ENCODE assay signal across 24 mouse cellular contexts in the genomic region with DNA sequence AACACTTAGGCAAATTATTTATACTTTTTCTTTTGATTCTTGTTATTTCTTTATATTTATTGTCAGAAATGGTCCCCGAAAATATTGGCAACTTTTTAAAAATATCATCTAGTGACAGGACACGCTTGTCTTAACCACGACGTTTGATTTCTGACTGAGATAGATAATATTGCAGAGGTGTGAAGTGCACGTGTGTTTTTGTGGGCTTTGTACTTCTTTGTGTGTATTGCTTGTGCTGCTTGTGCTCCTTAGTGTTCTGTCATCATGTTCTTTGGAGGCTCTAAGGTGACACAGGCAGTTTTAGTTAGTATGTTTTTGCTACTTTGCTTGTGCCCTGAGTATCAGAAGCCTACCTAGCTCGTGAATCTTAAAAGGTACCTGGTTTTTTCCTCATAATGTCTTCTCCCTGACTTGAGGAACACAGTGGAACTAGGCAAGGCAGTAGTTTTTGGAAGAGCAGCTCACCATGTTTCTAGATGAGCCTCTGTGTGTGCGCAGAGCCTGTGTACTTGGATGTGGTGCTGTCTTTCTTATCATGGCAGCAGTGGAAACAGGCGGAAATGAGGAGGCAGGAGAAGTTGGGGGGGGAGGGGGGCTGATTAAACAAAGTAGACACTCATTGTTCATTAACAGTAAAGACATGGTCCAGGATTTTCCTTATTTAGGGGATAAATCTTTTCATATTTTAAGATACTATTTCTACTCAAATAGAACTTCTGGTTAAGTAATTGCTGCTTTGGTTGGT. TPM values are rescaled to one million over a fixed set of nuclear protein-coding genes. Genes with fewer than 3 reads are reported as not detected.
A peak's percentile ranks its signal among the peaks of the same experiment; 100 is the strongest.
DNase-seq lines count a peak whose midpoint lies in the region; ATAC-seq and TF ChIP-seq lines count a peak whose summit lies in the region.
"Had no signal": no experiment of that assay in that cellular context is flagged by ENCODE, and none has a peak within 500 bp of the region (broad histone marks: within the 10 kb centered on the region; RNA-seq: fewer than 3 reads in every experiment).

No protein-coding gene starts in this region.

- H3K4me3 ChIP-seq in heart, embryonic 12.5 days, result no peak overlapping the region
- H3K4me3 ChIP-seq in heart, embryonic 10.5 days, result no peak overlapping the region
- no peak overlapping the region for H3K4me3 ChIP-seq in liver, embryonic 11.5 days (ENCODE audit: low read depth, low read length)
- H3K4me3 ChIP-seq in liver, postnatal 0 days (ENCODE audit: low read depth, low read length), result no peak overlapping the region
- H3K4me3 ChIP-seq in G1E (ENCODE audit: low read depth, low read length), result no peak overlapping the region
- H3K4me3 ChIP-seq: forebrain, embryonic 10.5 days; forebrain, embryonic 13.5 days; gastrocnemius, adult 2 months; hindbrain, embryonic 12.5 days; hindbrain, embryonic 15.5 days had no signal

- ATAC-seq in heart, embryonic 12.5 days (ENCODE audit: insufficient number of reproducible peaks, low FRiP score), result 0 out of 2 replicates have a peak, but pooled peaks have one; percentile 48
- 0 out of 2 replicates have a peak, but pooled peaks have one; percentile 34 for ATAC-seq in liver, embryonic 11.5 days (replicated peaks; ENCODE audit: low FRiP score)
- no peak for ATAC-seq in liver, postnatal 0 days
- ATAC-seq in G1E (ENCODE audit: extremely low read depth, insufficient number of reproducible peaks, low FRiP score, poor library complexity, severe bottlenecking), result peak; percentile 54
- ATAC-seq in common myeloid progenitor, adult 5-6 weeks (replicated peaks; ENCODE audit: low read depth, poor library complexity, severe bottlenecking), result 0 out of 2 replicates have a peak, but pooled peaks have one; percentile 39
- ATAC-seq: activated CD4-positive, CD25-positive, alpha-beta regulatory T cell, adult 4 months; forebrain, embryonic 13.5 days; forebrain, embryonic 16.5 days had no signal

- no peak for TF ChIP-seq EP300 in liver, postnatal 0 days (IDR thresholded peaks at IDR 0.05; ENCODE audit: low read depth)

- no peak for DNase-seq in heart, embryonic 10.5 days (ENCODE audit: low spot score)
- DNase-seq in liver, embryonic 11.5 days (ENCODE audit: low spot score), result no peak
- DNase-seq in liver, postnatal 0 days, result no peak
- no peak for DNase-seq in G1E (ENCODE audit: low spot score)
- DNase-seq in lung, postnatal 36 days, result no peak
- DNase-seq in ovary, postnatal 36 days (ENCODE audit: low spot score), result no peak
- DNase-seq: adrenal gland, adult 8-10 months; adrenal gland, postnatal 25 days; cerebellum, adult 11-12 months; cerebellum, adult 8-10 months; cerebellum, postnatal 10 days; cerebellum, postnatal 36 days; gastrocnemius, adult 2 months; gastrocnemius, postnatal 14 days; heart, adult 11 months; heart, postnatal 14 days had no signal

- no peaks in the 10 kb centered on the region for H3K27me3 ChIP-seq in heart, embryonic 12.5 days (replicated peaks)
- no peaks in the 10 kb centered on the region for H3K27me3 ChIP-seq in heart, embryonic 10.5 days (ENCODE audit: insufficient read depth, poor library complexity, severe bottlenecking)
- no peaks in the 10 kb centered on the region for H3K27me3 ChIP-seq in liver, embryonic 11.5 days (replicated peaks; ENCODE audit: control insufficient read depth, insufficient read depth, low read length)
- no peaks in the 10 kb centered on the region for H3K27me3 ChIP-seq in liver, postnatal 0 days (ENCODE audit: insufficient read depth, low read length)
- H3K27me3 ChIP-seq in G1E (ENCODE audit: insufficient read depth, low read length), result no peaks in the 10 kb centered on the region
- H3K27me3 ChIP-seq: forebrain, embryonic 13.5 days; hindbrain, embryonic 12.5 days; hindbrain, embryonic 15.5 days had no signal

- 0 out of 2 replicates have a peak overlapping the region, but pooled peaks have one; percentile 11 for H3K27ac ChIP-seq in heart, embryonic 12.5 days (ENCODE audit: poor library complexity, severe bottlenecking)
- H3K27ac ChIP-seq in heart, embryonic 10.5 days, result no peak overlapping the region
- no peak overlapping the region for H3K27ac ChIP-seq in liver, embryonic 11.5 days (ENCODE audit: low read depth, low read length)
- H3K27ac ChIP-seq in liver, postnatal 0 days (ENCODE audit: low read depth), result no peak overlapping the region
- H3K27ac ChIP-seq: forebrain, embryonic 10.5 days; forebrain, embryonic 13.5 days; gastrocnemius, adult 2 months; hindbrain, embryonic 12.5 days; hindbrain, embryonic 15.5 days had no signal

- H3K4me2 ChIP-seq in heart, embryonic 12.5 days, result no peak overlapping the region
- H3K4me2 ChIP-seq in liver, embryonic 11.5 days, result no peak overlapping the region
- no peak overlapping the region for H3K4me2 ChIP-seq in liver, postnatal 0 days (ENCODE audit: low read depth, low read length)
- H3K4me2 ChIP-seq: forebrain, embryonic 13.5 days; hindbrain, embryonic 12.5 days; hindbrain, embryonic 15.5 days had no signal

- H3K4me1 ChIP-seq in heart, embryonic 12.5 days (replicated peaks), result peaks cover 9% of the 10 kb centered on the region
- no peaks in the 10 kb centered on the region for H3K4me1 ChIP-seq in heart, embryonic 10.5 days
- peaks cover 4% of the 10 kb centered on the region for H3K4me1 ChIP-seq in liver, embryonic 11.5 days (replicated peaks; ENCODE audit: control insufficient read depth, insufficient read depth, low read length)
- no peaks in the 10 kb centered on the region for H3K4me1 ChIP-seq in liver, postnatal 0 days (ENCODE audit: insufficient read depth)
- peaks cover 22% of the 10 kb centered on the region for H3K4me1 ChIP-seq in G1E (ENCODE audit: insufficient read depth, low read depth, low read length)
- H3K4me1 ChIP-seq: forebrain, embryonic 10.5 days; forebrain, embryonic 13.5 days; hindbrain, embryonic 12.5 days; hindbrain, embryonic 15.5 days had no signal

- TF ChIP-seq CTCF in liver, postnatal 0 days (IDR thresholded peaks at IDR 0.05; ENCODE audit: low read depth), result no peak
- no peak for TF ChIP-seq CTCF in G1E (IDR thresholded peaks at IDR 0.05; ENCODE audit: low read depth, low read length)

- no peak overlapping the region for H3K9ac ChIP-seq in heart, embryonic 12.5 days
- H3K9ac ChIP-seq in liver, embryonic 11.5 days (ENCODE audit: low read depth, low read length), result no peak overlapping the region
- no peak overlapping the region for H3K9ac ChIP-seq in liver, postnatal 0 days (replicated peaks)
- H3K9ac ChIP-seq: forebrain, embryonic 13.5 days; hindbrain, embryonic 12.5 days; hindbrain, embryonic 15.5 days had no signal

- peaks cover 31% of the 10 kb centered on the region for H3K36me3 ChIP-seq in heart, embryonic 12.5 days
- peaks cover 47% of the 10 kb centered on the region for H3K36me3 ChIP-seq in heart, embryonic 10.5 days
- H3K36me3 ChIP-seq in liver, embryonic 11.5 days (ENCODE audit: control insufficient read depth, insufficient read depth, low read length), result peaks cover 16% of the 10 kb centered on the region
- H3K36me3 ChIP-seq in liver, postnatal 0 days (replicated peaks; ENCODE audit: insufficient read depth, low read length), result peaks cover 42% of the 10 kb centered on the region
- H3K36me3 ChIP-seq in G1E (replicated peaks), result peaks cover 63% of the 10 kb centered on the region

- WGBS in heart, embryonic 12.5 days, result 69% methylated on average over 8 of the region's 8 CpGs
- WGBS in heart, embryonic 10.5 days, result 78% methylated on average over 8 of the region's 8 CpGs
- 66% methylated on average over 8 of the region's 8 CpGs for WGBS in liver, embryonic 11.5 days
- WGBS in liver, postnatal 0 days (ENCODE audit: insufficient replicate concordance), result 61% methylated on average over 8 of the region's 8 CpGs

- H3K9me3 ChIP-seq in heart, embryonic 12.5 days (replicated peaks), result no peaks in the 10 kb centered on the region
- H3K9me3 ChIP-seq in heart, embryonic 10.5 days, result no peaks in the 10 kb centered on the region
- no peaks in the 10 kb centered on the region for H3K9me3 ChIP-seq in liver, embryonic 11.5 days (ENCODE audit: control insufficient read depth, low read length)
- H3K9me3 ChIP-seq in liver, postnatal 0 days (ENCODE audit: low read length), result no peaks in the 10 kb centered on the region
- H3K9me3 ChIP-seq in G1E (replicated peaks), result no peaks in the 10 kb centered on the region
- H3K9me3 ChIP-seq: forebrain, embryonic 10.5 days; forebrain, embryonic 13.5 days; hindbrain, embryonic 12.5 days; hindbrain, embryonic 15.5 days had no signal

RNA-seq across cellular contexts. Expression of a gene that starts 23.5 kb away (rescaled TPM):
- polyA plus RNA-seq in heart, embryonic 12.5 days (2016; fragmentation: Nextera tagmentation; extraction: Ambion mirVana), result 105 and 108 TPM in 2 replicates
- 120 and 122 TPM in 2 replicates for polyA plus RNA-seq in heart, embryonic 10.5 days (2016; fragmentation: Nextera tagmentation; extraction: Ambion mirVana)
- 86.0 and 87.3 TPM in 2 replicates for polyA plus RNA-seq in liver, embryonic 11.5 days (2014; fragmentation: Nextera tagmentation; extraction: Ambion mirVana)
- polyA plus RNA-seq in liver, postnatal 0 days (2015; fragmentation: Nextera tagmentation; extraction: Ambion mirVana), result 26.6 and 33.5 TPM in 2 replicates
- total RNA-seq in G1E (2014; fragmentation: Nextera tagmentation) (421 and 506 TPM in 2 replicates), G1E (2017) (66.9 and 77.6 TPM in 2 replicates)
- 65.3 and 67.7 TPM in 2 replicates for polyA plus RNA-seq in G1E (2012)
- 77.5 and 91.0 TPM in 2 replicates for total RNA-seq in common myeloid progenitor, adult 5-6 weeks (2017)
